Mouse (Mus musculus): ENCODE results near the gene Gdf3. TPM values are rescaled to one million over a fixed set of nuclear protein-coding genes. Genes with fewer than 3 reads are reported as not detected.
A peak's percentile ranks its signal among the peaks of the same experiment; 100 is the strongest.
"Not testable (repeated sequence)": the region's sequence is repeated elsewhere in the genome, so short reads cannot be mapped to it uniquely, and the experiment has no call there.

The Gdf3 gene
- total RNA-seq, 2 experiments from 2014 or later = not detected

DNA sequence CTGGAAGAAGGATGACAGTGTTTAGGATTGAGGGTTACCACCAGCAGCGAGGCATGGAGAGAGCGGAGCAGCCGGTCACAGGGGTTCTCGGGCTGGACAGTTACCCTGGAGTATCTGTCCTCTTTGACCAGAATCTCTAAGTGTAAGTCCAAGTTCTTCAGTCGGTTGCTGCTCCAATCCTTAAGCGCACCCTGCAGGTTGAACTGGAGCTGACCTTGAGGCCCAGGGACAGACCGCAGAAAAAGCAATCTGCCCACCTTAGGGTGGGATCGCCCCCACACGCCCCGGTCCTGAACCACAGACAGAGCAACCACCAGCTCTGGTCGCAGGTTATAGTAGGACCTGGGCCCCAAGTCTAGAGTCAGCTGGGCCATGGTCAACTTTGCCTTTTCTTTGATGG lies 3.2 kb downstream of the Gdf3 start:
- no peak for DNase-seq (ENCODE audit: low spot score in 2 of 2)

DNA sequence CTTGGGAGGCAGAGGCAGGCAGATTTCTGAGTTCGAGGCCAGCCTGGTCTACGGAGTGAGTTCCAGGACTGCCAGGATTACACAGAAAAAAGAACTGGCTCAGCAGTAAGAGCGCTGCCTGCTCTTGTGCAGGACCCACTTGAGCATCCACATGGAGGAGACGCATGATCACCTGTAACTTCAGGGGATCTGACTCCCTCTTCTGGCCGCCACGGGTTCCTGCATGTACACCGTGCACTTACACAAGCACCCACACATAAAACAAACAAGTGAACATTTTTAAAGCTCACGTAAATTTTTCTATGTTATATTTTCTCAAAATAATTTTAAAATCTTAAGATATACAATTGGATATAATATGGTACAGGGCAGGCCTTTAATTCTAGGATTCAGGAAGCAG lies 4.4 kb downstream of the Gdf3 start:
- no peak for DNase-seq (ENCODE audit: low spot score in 2 of 2)

DNA sequence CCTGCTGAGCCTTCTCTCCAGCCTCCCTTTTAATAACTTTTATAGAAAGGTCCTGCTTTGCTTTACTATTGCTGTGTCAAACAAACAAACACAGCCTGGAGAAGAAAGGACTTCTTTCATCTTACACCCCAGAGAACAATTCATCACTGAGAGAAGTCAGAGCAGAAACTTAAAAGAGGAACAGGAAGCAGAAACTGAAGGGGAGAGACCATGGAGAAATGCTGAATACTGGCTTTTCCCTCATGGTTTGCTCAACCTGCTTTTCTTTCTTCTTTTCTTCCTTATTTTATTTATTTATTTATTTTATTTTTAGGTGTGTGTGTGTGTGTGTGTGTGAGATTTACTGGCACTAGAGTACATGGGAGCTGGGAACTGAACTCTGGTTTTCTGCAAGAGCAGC lies 5.6 kb downstream of the Gdf3 start:
- DNase-seq (ENCODE audit: low spot score in 2 of 2) = no peak

DNA sequence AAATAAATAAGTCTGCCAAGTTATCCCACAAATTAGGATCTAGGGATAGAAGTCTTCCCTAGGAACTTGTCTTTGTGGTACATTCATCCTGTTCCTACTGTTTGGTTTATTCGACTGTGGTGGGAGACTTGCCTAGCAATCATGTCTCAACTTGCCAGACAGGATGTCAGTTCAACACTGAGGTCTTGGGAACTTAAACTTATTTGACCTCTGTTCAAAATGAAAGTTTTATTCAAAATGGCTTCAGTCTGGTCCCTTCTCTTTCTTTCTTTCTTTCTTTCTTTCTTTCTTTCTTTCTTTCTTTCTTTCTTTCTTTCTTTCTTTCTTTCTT lies 6.9 kb downstream of the Gdf3 start:
- DNase-seq (ENCODE audit: low spot score in 2 of 2) = no peak

DNA sequence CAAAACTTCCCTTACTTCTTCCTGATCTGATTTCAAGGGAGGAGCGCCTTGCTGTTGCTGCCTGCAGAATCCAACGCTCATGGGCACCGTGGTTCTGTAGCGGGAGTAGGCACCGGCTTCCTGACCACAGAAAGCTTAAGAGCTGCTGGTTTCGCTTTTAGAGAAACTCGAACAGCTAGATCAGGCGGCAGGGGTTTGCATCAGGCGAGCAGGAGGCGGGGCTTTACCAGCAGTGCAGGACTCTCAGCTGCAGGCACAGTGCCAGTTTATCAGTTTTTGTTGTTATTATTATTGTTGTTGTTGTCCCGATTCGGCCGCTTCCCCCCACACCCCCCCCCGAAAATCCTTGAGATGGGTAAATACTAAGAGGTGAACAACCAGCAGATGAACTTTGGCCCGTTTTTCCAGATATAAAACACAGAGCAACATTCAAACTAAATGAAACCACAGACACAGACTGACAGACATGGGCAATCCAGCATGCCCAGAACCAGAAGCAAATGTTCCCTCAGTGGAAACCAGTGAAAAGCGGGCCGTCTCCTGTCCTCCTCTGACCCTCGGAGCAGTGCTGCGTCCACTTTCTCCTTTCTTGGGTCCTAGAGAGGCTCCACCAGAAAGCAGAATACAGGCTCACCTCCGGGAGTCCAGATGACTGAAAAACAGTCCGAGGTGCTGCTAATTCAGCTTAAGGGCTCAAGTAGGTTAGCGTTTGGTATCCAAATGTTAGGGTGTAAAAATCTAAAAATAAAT lies 7.5 kb downstream of the Gdf3 start, which contains the start of gene Apobec1:
Gene Apobec1 (minus strand): TSS at position 203 of the 750 bp plus-strand sequence.
- peak; percentile 38 to 54 for DNase-seq (ENCODE audit: low spot score in 2 of 2)

DNA sequence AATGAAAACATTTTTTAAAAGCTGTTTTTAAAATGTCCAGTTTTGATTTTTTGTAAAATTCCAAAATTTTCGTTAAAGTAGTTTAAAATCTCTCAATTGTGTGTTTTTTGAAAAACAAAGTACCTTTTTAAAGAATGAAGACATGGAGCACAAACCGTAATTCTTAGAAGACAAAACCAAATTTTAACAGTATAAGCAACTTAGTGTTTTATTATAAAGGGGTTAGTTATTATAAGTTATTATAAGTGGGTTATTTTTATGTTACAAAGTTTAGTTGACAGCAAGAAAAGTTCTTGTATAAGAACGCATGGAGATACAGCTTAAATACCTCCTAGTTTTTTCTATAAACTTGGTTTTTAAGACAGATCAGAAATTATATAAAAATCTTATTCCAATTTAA lies 8.3 kb downstream of the Gdf3 start:
- DNase-seq (ENCODE audit: low spot score in 2 of 2) = no peak

DNA sequence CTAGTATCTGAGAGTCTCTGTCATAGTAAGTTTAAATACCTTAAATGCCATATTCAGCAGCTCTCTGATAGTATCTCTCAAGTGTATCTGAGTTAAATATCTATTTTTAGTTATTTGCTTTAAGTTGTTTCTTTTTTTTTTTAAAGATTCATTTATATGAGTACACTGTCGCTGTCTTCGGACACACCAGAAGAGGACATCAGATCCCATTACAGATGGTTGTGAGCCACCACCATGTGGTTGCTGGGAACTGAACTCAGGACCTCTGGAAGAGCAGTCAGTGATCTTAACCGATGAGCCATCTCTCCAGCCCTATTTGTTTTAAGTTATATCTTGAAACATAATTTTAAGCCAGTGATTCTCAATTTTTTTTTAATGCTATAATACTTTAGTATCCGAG lies 8.9 kb downstream of the Gdf3 start:
- no peak for DNase-seq (ENCODE audit: low spot score in 2 of 2)

DNA sequence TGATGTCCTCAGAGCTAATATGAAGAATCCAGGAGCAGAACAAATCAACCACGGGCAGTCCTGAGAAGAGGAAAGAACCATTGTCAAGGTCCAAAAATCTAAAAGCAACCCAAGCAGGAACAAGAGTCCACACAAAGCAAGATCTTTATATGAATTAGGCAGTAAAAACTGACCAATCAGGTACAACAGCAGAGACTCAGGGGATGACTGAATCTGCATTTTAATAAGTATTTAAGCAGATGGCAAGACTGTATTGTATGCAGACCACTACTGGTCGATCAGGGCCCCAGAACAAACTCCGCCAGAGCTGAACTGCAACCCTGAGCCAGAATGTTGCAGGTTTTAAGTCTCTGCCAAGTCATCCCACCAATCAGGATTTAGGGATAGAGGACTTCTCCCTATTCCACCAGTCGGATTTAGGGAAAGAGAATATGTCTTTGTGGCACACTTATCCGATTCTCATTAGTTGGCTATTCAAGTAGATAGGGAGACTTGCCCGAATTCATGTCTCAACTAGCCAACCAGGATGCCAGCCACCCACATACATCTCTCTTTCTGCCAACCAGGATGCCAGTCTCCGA lies 9.7 kb downstream of the Gdf3 start:
- DNase-seq (ENCODE audit: low spot score in 2 of 2) = no peak

DNA sequence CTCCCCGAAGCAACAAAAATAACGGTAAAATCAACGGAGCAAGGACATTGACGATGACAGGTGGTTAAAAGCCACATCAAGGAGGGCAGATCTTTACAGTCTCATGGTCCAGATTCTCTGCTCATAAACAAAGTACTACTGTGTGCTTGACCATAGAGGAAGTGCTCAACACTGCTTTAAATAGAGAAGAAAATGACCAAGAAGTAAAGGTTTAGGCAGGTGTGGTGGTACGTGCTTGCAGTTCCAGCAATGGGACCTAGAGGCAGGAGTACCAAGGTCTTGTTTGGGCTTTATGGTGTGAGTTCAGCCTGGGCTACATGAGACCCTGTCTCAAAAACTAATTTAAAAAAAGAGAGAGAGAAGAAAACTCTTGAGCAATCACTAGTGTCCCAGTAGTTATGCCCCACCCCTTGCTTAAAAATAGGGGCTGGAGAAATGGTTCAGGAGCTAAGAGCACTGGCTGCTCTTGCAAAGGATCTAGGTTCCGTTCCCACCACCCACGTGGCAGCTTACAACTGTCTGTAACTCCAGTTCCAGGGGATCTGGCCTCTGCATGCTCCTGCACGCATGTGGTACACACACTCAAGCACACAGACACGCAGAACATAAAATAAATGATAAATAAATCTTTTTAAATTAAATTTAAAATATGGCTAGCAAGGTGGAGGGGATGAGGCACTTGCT lies 10.7 kb downstream of the Gdf3 start:
- DNase-seq (ENCODE audit: low spot score in 2 of 2) = no peak

DNA sequence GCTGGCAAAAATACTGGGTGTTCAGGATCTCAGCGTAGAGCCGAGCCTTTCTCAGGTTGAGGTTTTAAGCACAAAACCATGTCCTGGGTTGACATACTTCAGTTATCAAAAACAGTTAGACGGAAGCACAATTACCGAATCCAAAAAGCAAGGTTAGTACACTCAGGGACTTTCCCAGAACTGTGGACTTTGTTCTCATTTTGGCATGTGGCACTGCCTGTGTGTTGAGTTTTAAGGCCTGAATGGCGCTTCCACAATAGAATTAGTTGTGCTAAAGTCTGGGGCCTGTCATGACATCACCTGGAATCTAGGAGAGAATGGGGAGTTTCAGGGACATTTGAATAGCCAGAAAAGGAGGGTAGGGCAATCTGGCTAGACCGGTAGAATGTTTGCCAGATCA lies 11.5 kb downstream of the Gdf3 start:
- no peak for DNase-seq (ENCODE audit: low spot score in 2 of 2)

DNA sequence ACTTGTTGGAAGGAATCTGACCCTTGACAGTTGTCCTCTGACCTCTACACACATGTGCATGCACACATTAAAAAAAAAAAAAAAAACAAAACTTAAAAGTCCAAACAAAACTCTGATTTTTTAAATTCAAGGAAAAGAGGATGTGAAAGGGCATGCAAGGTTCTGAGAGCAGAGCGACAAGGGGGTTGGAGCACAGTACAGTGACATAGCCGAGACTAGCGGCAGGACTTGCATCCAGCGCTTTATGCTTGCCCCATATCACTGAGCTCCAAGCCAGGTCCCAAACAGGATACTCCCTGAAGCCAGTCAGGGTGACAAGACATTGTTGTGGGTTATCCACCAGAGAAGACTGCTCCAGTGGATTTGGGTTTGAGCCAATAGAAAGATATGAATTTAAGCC lies 11.9 kb downstream of the Gdf3 start:
- DNase-seq (ENCODE audit: low spot score in 2 of 2) = no peak

DNA sequence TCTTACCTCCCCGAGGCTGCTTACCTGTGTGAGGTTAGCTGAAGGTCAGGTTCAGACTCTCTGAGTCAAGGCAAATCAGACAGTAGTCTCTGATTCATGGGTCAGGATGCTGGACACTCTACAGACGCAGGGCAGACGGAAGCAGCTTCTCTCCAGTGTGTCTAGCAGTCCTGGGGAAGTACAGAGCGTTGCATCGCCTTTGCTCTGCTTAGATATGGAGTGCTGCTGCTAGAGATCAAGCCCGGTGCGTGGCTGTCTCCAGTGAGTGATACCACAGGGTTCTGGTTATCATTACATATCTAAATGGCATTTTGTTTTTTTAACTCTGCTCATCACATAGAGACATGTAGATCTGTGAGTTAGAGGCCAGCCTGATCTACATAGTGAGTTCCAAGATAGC lies 13.3 kb downstream of the Gdf3 start:
- no peak for DNase-seq (ENCODE audit: low spot score in 2 of 2)

DNA sequence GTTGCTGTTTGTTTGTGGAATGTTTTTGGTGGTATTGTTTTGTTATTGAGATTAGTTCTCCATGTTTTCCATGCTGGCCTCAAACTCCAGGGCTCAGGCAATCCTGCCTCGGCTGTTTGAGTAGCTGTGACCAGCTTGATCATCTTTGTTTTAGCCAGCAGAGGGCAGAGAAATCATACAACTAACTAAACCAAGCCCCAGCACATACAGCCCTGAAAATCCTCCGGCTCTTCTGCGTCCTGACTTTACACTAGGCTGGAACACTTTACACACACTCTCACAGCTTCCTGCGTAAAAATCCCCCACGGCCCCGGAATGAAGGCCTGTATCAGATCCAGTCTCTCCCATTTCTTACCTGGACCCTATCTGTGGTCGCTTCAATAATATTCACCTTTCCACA lies 14.2 kb downstream of the Gdf3 start:
- DNase-seq (ENCODE audit: low spot score in 2 of 2) = peak; percentile 19 to 25

DNA sequence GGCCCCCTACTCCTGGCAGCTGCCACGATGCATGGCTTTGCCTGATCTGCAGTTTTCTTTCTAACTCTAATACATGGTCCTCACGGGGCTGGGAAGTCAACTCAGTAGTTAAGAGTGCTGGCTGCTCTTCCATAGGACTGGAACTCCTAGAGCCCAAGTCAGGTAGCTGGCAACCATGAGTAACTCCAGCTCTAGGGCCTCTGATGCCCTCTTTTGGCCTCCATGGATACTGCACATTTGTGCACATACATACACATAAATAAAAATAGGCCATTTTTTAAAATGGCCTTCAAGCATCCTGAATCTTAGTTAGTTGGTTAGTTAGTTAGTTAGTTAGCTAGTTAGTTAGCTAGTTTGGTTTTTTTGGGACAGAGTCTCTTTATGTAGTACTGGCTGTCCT lies 17.0 kb downstream of the Gdf3 start:
- no peak for DNase-seq (ENCODE audit: low spot score in 2 of 2)

DNA sequence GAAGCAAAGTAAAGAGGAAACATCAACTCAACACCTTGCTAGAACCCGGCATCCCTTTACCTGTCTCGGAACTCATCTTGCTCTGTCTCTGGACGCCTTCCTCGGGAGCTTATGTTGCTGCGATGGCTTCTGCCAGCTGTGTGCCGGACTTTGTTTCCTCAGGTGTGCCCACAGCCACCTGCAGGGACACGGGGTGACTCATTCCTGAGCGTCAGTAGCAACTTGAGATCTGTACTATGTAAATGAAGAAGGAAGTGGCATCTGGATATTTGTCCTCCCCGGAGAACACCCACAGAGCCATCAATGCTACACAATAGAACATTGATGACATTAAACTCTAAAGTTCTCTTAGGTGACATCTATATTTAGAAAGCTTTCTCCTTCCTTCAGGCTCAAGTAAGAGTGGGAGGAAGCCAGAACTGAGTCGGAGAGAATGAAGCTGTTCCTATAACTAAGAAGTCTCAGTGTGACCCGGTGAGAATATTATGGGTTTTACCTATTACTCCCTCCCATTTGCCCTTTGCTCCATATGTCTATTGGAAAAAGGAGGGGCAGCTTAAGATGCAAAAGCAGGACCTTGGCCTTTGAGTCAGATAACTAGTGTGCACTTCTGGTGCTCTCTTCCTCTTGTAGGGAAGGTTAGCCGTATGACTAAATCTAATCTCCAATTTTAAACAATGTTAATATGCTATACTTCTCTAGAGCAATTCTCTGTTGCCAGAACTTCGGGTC lies 18.7 kb downstream of the Gdf3 start:
- no peak for DNase-seq (ENCODE audit: low spot score in 2 of 2)

DNA sequence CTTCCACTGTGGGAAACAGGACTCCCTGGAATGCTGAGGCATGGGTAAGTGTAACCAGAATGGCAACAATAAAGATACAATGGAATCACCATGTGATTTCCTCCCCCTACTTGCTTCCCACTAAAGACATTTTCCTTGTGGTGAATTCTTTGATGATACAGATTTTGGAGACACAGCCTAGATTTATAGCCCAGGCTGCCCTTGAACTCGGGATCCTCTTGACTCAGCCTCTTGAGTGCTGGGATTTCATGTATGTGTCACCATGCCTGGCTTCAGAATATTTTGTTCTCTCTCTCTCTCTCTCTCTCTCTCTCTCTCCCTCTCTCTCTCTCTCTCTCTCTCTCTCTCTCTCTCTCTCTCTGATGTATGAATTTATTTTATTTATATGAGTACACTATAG lies 30.8 kb downstream of the Gdf3 start:
- no peak for DNase-seq (ENCODE audit: low spot score in 2 of 2)

DNA sequence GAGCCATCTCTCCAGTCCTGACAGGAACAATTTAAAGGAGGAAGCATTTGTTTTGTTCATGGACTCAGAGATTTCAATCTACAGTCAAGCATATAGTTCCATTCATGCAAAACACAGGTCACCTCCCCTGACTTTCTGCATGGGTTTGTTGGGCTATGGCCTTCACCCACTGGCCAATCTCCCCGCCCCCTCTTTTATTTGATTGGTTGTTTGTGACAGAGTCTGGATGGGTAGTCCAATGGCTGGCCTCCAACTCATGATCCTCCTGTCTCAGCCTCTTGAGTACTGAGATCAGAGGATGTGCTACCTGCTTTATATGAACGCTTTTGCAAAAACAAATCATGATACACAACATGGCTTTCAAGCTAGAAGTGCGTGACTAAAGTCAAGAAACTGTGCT lies 32.9 kb downstream of the Gdf3 start:
- DNase-seq (ENCODE audit: low spot score in 2 of 2) = no peak

DNA sequence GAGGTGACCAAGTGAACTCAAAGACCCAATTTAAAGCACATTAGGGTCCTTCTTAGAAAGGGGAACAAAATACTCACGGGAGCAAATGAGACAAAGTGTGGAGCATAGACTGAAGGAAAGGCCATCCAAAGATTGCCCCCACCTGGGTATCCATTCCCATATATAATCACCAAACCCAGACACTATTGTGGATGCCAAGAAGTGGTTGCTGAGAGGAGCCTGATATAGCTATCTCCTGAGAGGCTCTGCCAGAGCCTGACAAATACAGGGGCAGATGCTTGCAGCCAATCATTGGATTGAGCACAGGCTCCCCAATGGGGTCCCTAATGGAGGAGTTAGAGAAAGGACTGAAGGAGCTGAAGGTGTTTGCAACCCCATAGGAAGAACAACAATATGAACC lies 34.9 kb downstream of the Gdf3 start:
- DNase-seq (ENCODE audit: low spot score in 2 of 2) = not testable (repeated sequence)

DNA sequence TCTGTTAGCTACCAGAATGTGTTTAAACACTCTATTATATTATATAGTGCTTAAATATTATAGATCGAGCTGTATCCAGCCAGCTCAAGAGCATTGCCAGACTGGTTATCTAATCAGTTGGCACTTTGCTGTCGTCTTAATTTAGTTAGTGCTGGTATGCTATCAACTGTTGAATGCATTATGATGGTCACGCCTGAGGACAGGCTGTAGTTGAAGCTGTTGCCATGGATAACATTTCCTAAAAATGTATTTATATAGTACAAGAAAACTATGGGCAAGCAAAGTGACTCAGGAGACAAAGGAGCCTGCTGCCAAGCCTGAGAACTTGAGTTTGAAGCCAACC lies 38.3 kb downstream of the Gdf3 start:
- DNase-seq (ENCODE audit: low spot score in 2 of 2) = no peak

DNA sequence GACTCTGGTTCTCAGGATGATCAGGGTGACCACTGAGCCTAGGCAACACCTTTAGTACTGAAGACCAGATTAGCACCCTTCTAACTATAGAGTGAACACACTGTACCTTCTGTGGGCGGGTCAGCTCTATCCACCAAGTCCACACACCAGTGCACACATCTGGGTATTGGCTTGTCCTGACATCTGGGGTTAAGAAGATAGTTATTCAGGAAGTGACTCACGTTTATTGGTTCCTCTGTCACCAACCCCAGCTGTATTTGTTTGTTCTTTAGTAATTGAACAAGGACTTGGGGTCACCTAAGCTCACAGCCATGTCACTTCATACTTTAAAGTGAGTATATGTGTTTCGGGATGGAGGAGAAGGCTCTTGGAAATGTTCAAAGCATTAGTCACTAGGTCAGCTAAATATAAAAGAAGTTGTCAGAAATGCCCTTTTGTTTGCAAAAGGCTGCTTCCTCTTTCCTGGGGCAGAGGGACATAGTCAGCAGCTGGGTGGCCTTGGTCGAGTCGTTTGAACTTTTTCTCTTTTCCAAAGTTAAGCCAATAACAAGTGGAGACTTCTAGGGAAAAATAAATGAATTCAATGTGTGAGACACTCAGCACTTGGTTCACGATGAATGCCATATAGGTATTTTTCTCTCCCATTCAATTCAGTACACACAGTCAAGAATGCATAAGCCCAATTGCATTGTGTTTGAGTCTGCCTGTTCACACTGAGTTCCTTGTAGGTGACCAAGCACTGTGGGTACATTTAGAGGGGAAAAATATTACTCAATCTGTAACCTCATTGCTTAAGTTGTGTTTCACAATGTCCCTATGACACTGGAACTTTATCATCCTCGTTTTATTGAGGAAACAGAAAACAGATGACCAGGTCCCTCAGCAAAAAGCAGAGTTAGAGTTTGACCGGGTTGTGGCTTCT lies 38.9 kb downstream of the Gdf3 start:
- no peak for DNase-seq (ENCODE audit: low spot score in 2 of 2)

DNA sequence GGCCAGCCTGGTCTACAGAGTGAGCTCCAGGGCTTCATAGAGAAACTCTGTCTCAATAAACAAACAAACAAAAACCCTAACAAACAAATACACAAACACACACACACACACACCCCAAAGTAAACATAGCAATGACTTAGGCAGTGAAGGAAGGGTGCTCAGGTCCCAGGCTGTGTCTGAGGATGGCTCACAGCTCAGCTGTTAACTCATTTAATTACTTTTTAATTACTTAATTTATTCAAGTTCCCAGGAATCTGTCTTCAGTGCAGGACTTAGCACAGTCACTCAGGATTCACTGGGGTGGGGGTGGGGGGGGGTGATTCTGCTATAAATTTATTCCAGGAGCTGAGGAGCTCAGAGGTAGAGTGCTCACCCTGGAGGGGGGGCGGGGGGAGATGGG lies 40.1 kb downstream of the Gdf3 start:
- no peak for DNase-seq (ENCODE audit: low spot score in 2 of 2)
